Comparison of ENCODE assay signal across 16 mouse cellular contexts in the genomic region with DNA sequence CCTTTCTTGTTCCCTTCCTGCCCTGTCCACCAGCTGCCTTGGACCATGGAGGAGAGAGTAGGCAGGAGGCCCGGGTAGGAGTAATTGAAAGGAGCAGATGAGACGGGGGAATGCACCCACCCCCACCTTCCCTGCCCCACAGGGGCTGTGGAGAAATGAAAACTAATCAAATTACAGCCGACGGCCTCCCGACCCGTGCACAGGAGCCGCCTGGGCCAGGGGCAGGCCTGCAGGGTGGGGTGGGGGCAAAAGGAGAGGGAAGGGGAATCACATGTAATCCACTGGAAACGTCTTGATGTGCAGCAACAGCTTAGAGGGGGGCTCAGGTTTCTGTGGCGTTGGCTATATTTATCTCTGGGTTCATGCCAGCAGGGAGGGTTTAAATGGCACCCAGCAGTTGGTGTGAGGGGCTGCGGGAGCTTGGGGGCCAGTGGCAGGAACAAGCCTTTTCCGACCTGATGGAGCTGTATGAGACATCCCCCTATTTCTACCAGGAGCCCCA. TPM values are rescaled to one million over a fixed set of nuclear protein-coding genes. Genes with fewer than 3 reads are reported as not detected.
A peak's percentile ranks its signal among the peaks of the same experiment; 100 is the strongest.
DNase-seq lines count a peak whose midpoint lies in the region; ATAC-seq and TF ChIP-seq lines count a peak whose summit lies in the region.
"Had no signal": no experiment of that assay in that cellular context is flagged by ENCODE, and none has a peak within 500 bp of the region (broad histone marks: within the 10 kb centered on the region; RNA-seq: fewer than 3 reads in every experiment).

A gene (plus strand): TSS at position 392 of the 502 bp plus-strand sequence.

- H3K36me3 ChIP-seq in embryonic facial prominence, embryonic 14.5 days (ENCODE audit: control insufficient read depth, insufficient read depth, low read length), result no peaks in the 10 kb centered on the region
- no peaks in the 10 kb centered on the region for H3K36me3 ChIP-seq in limb, embryonic 12.5 days
- H3K36me3 ChIP-seq: midbrain, embryonic 12.5 days had no signal

- WGBS in embryonic facial prominence, embryonic 14.5 days, result 12% methylated on average over 11 of the region's 11 CpGs
- WGBS in limb, embryonic 12.5 days, result 24% methylated on average over 11 of the region's 11 CpGs

- H3K9ac ChIP-seq in embryonic facial prominence, embryonic 14.5 days (ENCODE audit: low read depth, low read length), result peak within 1 kb of the TSS; percentile 36; the same call in 1 of the 2 replicates
- no peak within 1 kb of the TSS for H3K9ac ChIP-seq in limb, embryonic 12.5 days (replicated peaks)
- H3K9ac ChIP-seq: midbrain, embryonic 12.5 days had no signal

- no peak for TF ChIP-seq CTCF in left cerebral cortex, adult 2 months (IDR thresholded peaks at IDR 0.05)

- peaks cover 13% of the 10 kb centered on the region; the same call in 1 of the 2 replicates for H3K4me1 ChIP-seq in embryonic facial prominence, embryonic 14.5 days (ENCODE audit: control insufficient read depth, insufficient read depth, low read length)
- peaks cover 32% of the 10 kb centered on the region for H3K4me1 ChIP-seq in limb, embryonic 12.5 days (replicated peaks)

- no peak within 1 kb of the TSS for H3K4me3 ChIP-seq in left cerebral cortex, adult 2 months
- H3K4me3 ChIP-seq in embryonic facial prominence, embryonic 14.5 days (ENCODE audit: low read depth, low read length), result peak within 1 kb of the TSS; percentile 16
- H3K4me3 ChIP-seq in limb, embryonic 12.5 days (replicated peaks), result peak within 1 kb of the TSS; percentile 7; the same call in 1 of the 2 replicates
- H3K4me3 ChIP-seq: midbrain, embryonic 12.5 days had no signal

- intact Hi-C loops in left cerebral cortex, postnatal 4 days (cut with DNase I), result no loop called here
- intact Hi-C loops in left cerebral cortex, adult 2 months (cut with DNase I), result no loop called here

- H3K9me3 ChIP-seq in embryonic facial prominence, embryonic 14.5 days (ENCODE audit: control insufficient read depth, low read length), result no peaks in the 10 kb centered on the region
- H3K9me3 ChIP-seq in limb, embryonic 12.5 days, result no peaks in the 10 kb centered on the region
- H3K9me3 ChIP-seq: midbrain, embryonic 12.5 days had no signal

- ATAC-seq in embryonic facial prominence, embryonic 14.5 days (ENCODE audit: low read depth), result peak; percentile 84
- peak; percentile 56 for ATAC-seq in limb, embryonic 12.5 days (ENCODE audit: insufficient number of reproducible peaks, insufficient read depth, low FRiP score, low TSS enrichment, low read depth)

- no peaks in the 10 kb centered on the region for H3K27me3 ChIP-seq in embryonic facial prominence, embryonic 14.5 days (replicated peaks; ENCODE audit: control insufficient read depth, insufficient read depth, low read length)
- H3K27me3 ChIP-seq in limb, embryonic 12.5 days, result 0 out of 2 replicates have a peak, but pooled peaks cover 4% of the 10 kb centered on the region
- H3K27me3 ChIP-seq: midbrain, embryonic 12.5 days had no signal

- H3K27ac ChIP-seq in left cerebral cortex, adult 2 months, result no peak within 1 kb of the TSS
- H3K27ac ChIP-seq in embryonic facial prominence, embryonic 14.5 days (replicated peaks; ENCODE audit: low read depth, low read length), result peak within 1 kb of the TSS; percentile 64; the same call in 1 of the 2 replicates
- H3K27ac ChIP-seq in limb, embryonic 12.5 days, result 0 out of 2 replicates have a peak within 1 kb of the TSS, but pooled peaks have one; percentile 37
- H3K27ac ChIP-seq: midbrain, embryonic 12.5 days had no signal

- no peak within 1 kb of the TSS for H3K4me2 ChIP-seq in embryonic facial prominence, embryonic 14.5 days (ENCODE audit: low read depth, low read length)
- no peak within 1 kb of the TSS for H3K4me2 ChIP-seq in limb, embryonic 12.5 days
- H3K4me2 ChIP-seq: midbrain, embryonic 12.5 days had no signal

- peak; percentile 24 for DNase-seq in embryo, embryonic 10.5 days (ENCODE audit: low spot score)
- DNase-seq in embryo, embryonic 11 days, result no peak
- peak; percentile 17 for DNase-seq in left cerebral cortex, postnatal 4 days
- DNase-seq in left cerebral cortex, adult 2 months (ENCODE audit: extremely low spot score in 1 of 2, low spot score in 2 of 2), result no peak
- DNase-seq in embryonic facial prominence, embryonic 14.5 days (ENCODE audit: low spot score), result peak; percentile 85
- no peak for DNase-seq in T-cell, adult 2 months (ENCODE audit: low spot score)
- no peak for DNase-seq in spleen, postnatal 14 days (ENCODE audit: low spot score in 2 of 2)
- DNase-seq: cerebellum, postnatal 10 days; kidney, adult 18-20 months; thymus, adult 2 months had no signal

RNA-seq across cellular contexts. Expression of the gene that starts here (rescaled TPM):
- not detected for total RNA-seq in left cerebral cortex, postnatal 4 days (2021)
- total RNA-seq in left cerebral cortex, adult 2 months (2021), result not detected
- 219 and 223 TPM in 2 replicates for polyA plus RNA-seq in embryonic facial prominence, embryonic 14.5 days (2014; fragmentation: Nextera tagmentation; extraction: Ambion mirVana)
- 108 and 119 TPM in 2 replicates for polyA plus RNA-seq in limb, embryonic 12.5 days (2016; fragmentation: Nextera tagmentation; extraction: Ambion mirVana)
- total RNA-seq: hematopoietic stem cell, adult 5-6 weeks; layer of hippocampus, postnatal 14 days; liver, adult 2 months had no signal
- polyA plus RNA-seq: liver, adult 2 months; small intestine, adult 2 months had no signal

Comparison
In these comparisons a context has a peak if more than half of its experiments do, and no peak if none do; other contexts are left out.
1. DNase-seq: peak in embryo, embryonic 10.5 days (single experiment) and embryonic facial prominence, embryonic 14.5 days (single experiment); none in embryo, embryonic 11 days (single experiment), left cerebral cortex, adult 2 months (0 of 2), T-cell, adult 2 months (single experiment) and spleen, postnatal 14 days (0 of 2).
2. Peak in DNase-seq in left cerebral cortex, postnatal 4 days; RNA of the gene not detected or under 1 TPM.